Mouse (Mus musculus) bone marrow, adult 2 months (tissue): ENCODE results near the gene Fgf15. TPM values are rescaled to one million over a fixed set of nuclear protein-coding genes. Genes with fewer than 3 reads are reported as not detected.

Experiments
- H3K27ac ChIP-seq: fragments of 200-500 bp; 2 replicates; pipeline ENCODE4 v1.5.1; 2012; ENCODE audit warnings: low read depth, mild to moderate bottlenecking, control low read depth, inconsistent platforms, low read length; ENCODE audit not compliant: control insufficient read depth, poor library complexity, insufficient read depth
- H3K4me1 ChIP-seq: fragments of 200-500 bp; 2 replicates; pipeline ENCODE4 v1.6.1; 2011; ENCODE audit warnings: low read length; ENCODE audit not compliant: control insufficient read depth, insufficient read depth
- H3K4me3 ChIP-seq: fragments of 200-500 bp; replicated peaks from 2 replicates; pipeline ENCODE3; 2011; ENCODE audit warnings: mild to moderate bottlenecking, low read depth, low read length, control low read depth; ENCODE audit not compliant: control insufficient read depth
- CTCF ChIP-seq: fragments of 200-500 bp; IDR thresholded peaks from 2 replicates; pipeline ENCODE4 v1.5.1; 2011; ENCODE audit warnings: low read length, control low read depth; ENCODE audit not compliant: control insufficient read depth, insufficient read depth
- POLR2A ChIP-seq: fragments of 200-500 bp; IDR thresholded peaks from 2 replicates; pipeline ENCODE4 v1.6.1; 2011; ENCODE audit warnings: low read depth, mild to moderate bottlenecking, control low read depth, low read length, borderline replicate concordance; ENCODE audit not compliant: control insufficient read depth
- WGBS: fragments of 180-500 bp; shearing (Covaris S2); methylation state at CpG from one replicate; pipeline ENCODE4 v1.1.7; 2018; 5-methylcytosine and 5-hydroxymethylcytosine counted together
- polyA plus RNA-seq: library from polyadenylated mRNA; stranded (reverse); fragments of >200 nt; gene quantifications from 2 replicates; pipeline ENCODE4 v1.2.4, GENCODE M21; 2011; ENCODE audit warnings: low replicate concordance; ENCODE audit not compliant: missing spikeins, insufficient read depth, insufficient read length

The Fgf15 gene
- polyA plus RNA-seq, 1 experiment = not detected

DNA sequence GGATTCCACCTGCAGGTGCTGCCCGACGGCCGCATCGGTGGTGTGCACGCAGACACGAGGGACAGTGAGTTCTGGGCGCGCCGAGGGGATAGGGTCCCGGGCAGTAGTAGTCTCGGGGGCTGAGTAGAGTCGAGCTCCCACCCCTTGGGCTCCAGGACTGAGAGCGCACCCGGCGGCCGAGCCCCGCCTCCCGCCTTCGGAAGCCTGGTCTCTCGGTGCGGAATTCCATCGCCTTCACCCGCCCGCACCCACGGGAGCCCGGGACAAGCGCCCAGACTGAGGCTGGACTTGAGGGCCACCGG is 34.6 kb upstream of the Fgf15 start:
- Histone ChIP-seq H3K4me3 (no peak overlapping the region), H3K27ac (no peak overlapping the region), H3K4me1 (no peaks in the 10 kb centered on the region)
- TF ChIP-seq POLR2A = no peak
- TF ChIP-seq CTCF = no peak
- WGBS = 3% methylated on average over 28 of the region's 28 CpGs

DNA sequence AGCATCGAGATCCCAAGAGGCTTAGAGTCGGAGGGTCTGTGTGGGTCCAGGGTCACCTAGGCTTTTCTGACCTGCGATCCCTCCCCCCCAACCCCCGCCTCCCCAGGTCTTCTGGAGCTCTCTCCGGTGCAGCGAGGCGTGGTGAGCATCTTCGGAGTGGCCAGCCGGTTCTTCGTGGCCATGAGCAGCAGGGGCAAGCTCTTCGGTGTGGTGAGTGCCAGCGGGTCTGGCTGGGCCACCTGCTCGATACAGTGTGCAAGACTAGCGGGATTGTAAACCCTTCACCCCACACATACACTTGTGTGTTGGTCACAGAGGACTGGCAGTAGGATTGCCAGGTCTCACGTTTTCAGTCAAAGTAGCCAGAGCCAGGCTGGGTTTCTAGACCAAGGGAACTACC is 34.2 kb upstream of the Fgf15 start:
- 5% methylated on average over 15 of the region's 15 CpGs for WGBS
- H3K4me3 ChIP-seq = no peak overlapping the region
- TF ChIP-seq POLR2A = no peak
- no peak for TF ChIP-seq CTCF
- H3K27ac ChIP-seq = no peak overlapping the region
- H3K4me1 ChIP-seq = no peaks in the 10 kb centered on the region

DNA sequence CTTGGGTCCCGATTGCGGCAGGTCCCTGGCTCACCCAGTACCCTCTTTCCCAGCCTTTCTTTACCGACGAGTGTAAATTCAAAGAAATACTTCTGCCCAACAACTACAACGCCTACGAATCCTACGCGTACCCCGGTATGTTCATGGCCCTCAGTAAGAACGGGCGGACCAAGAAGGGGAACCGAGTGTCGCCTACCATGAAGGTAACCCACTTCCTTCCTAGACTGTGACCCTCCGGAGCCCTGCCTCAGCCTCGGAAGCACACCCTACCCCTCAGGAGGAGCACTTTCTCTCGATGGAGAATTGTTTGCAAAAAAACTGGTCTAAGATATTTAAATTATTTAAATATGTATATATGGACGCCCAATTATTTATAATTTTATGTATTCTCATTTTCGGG is 33.6 kb upstream of the Fgf15 start:
- Histone ChIP-seq H3K4me1 (no peaks in the 10 kb centered on the region), H3K27ac (no peak overlapping the region), H3K4me3 (no peak overlapping the region)
- no peak for TF ChIP-seq CTCF
- TF ChIP-seq POLR2A = no peak
- under 1% methylated on average over 18 of the region's 18 CpGs for WGBS

DNA sequence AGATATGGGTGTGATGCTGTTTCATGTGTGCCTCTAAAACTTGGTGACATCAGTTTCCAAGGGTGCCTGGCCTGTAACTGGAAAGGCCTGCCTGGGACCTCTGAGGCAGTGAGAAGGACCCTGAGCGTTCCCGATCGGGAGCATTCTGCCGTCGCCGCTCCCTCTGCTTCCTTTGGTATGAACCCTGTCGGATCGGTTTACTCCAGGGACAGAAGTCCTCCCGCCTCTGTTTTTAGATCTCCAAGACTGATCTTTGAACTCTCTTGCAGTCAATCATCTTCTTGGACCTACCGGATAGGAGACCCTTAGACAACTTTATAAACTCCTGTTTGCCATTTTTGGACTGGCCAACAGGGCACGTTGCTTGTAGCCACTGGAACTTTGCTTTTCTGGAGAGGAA is 33.1 kb upstream of the Fgf15 start:
- no peak overlapping the region for H3K27ac ChIP-seq
- no peak for TF ChIP-seq CTCF
- no peak for TF ChIP-seq POLR2A
- H3K4me3 ChIP-seq = no peak overlapping the region
- H3K4me1 ChIP-seq = no peaks in the 10 kb centered on the region
- WGBS = 12% methylated on average over 11 of the region's 11 CpGs

DNA sequence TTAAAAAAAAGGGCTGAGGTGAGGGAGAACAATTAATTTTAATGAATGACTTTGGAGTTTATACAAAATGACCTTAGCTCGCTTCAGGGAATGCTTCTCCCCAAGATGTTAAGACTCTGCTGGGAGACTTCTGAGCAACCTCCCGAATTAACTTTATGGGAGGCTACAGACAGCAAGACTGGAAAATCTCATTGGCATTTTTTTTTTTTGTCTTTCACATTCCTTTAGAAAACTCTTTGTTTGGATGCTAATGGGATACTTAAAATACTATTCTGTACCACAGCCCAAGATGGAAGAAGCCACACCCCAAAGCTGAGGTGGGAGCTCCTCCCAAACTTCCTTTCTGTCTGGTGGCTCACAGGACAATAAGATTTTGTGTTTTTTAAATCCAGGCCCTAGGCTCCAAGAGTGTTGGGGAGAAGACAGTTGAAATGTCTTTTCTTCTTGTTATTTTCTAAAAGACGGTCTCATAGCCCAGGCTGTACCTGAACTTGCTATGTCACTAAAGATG is 32.1 kb upstream of the Fgf15 start:
- H3K27ac ChIP-seq = no peak overlapping the region
- TF ChIP-seq CTCF (no peak), POLR2A (no peak)
- 73% methylated on average over 3 of the region's 3 CpGs for WGBS
- H3K4me1 ChIP-seq = no peaks in the 10 kb centered on the region
- H3K4me3 ChIP-seq = no peak overlapping the region

DNA sequence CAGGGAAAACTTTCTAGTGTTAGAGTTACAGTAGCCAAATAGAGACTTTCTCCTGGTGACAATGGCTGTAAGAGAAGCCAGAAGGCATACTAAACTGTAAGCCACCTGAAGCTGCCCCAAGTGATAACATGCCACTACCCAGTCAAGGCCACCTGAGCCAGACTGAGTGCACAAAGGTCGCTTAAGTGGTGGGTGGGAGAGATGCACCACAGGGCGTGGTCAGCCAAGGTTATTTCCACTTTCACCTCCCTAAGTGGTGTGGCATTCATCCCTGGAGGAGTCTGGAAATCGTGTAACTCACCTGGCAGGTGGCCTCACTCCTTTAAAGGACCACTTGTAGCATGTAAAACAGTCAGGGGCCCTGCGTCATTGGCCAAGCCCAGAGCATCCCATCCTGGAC is 29.2 kb upstream of the Fgf15 start:
- H3K4me1 ChIP-seq = no peaks in the 10 kb centered on the region
- no peak overlapping the region for H3K27ac ChIP-seq
- 63% methylated on average over 4 of the region's 4 CpGs for WGBS
- TF ChIP-seq POLR2A (no peak), CTCF (no peak)
- H3K4me3 ChIP-seq = no peak overlapping the region

DNA sequence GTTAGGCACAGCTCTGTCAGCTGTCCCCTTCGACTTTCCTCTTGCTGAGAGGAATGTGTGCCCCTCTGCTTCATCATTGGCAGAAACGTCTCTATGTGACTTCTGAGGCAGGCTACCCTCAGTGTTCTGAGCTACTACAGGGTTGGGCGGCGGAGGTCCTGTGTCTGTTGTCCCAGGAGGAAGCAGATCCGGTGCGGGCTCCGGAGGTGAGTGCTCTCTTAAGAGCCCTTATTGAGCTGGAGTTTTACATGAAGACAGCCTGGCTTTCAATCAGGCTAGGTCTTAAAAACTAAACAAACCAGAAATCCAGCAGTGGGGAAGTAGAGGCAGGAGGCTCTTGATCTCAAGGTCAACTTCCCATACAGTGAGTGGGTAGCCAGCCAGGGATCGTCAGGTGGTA is 28.7 kb upstream of the Fgf15 start:
- Histone ChIP-seq H3K4me1 (no peaks in the 10 kb centered on the region), H3K27ac (no peak overlapping the region), H3K4me3 (no peak overlapping the region)
- TF ChIP-seq CTCF = no peak
- TF ChIP-seq POLR2A = no peak
- WGBS = 81% methylated on average over 8 of the region's 8 CpGs

DNA sequence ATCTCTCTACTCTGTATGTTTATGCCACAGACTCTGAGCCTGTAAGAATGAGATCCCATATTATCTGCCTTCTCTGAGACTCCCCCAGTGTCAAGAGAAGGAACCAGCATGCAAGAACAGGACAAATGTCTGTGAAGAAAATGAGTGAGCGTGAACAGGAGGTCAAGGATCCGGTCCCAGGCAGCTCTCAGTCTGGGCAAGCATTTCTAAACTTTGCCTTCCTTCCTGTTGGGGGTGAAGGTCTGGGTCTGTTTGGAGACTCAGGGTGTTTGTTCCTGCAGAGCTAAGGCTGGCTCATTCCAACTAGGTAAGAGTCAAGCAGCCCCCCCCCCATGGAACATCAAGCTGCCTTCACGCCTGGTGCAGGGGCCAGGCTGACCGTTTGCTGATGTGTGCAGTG is 23.9 kb upstream of the Fgf15 start:
- TF ChIP-seq POLR2A (no peak), CTCF (no peak)
- WGBS = 34% methylated on average over 4 of the region's 4 CpGs
- Histone ChIP-seq H3K4me3 (no peak overlapping the region), H3K4me1 (no peaks in the 10 kb centered on the region), H3K27ac (no peak overlapping the region)

DNA sequence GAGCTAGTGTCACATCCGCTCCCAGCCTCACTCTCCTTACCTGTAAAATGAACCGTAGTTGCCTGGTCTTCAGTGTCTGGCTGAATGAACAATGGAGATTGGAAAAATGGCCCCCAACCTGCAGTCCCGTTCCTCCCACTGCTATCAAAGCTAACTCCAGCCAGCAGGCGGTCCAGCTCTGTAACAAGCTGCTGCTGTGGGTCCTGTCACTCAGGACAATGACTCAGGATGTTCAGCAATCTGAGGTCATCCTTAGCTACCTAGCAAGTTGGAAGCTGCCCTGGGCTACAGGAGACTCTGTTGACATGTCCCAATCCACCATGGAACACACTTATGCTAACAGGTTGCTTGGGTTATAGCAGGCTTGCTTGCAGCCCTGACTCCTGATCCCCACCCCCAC is 23.2 kb upstream of the Fgf15 start:
- WGBS = 82% methylated on average over 4 of the region's 4 CpGs
- TF ChIP-seq POLR2A (no peak), CTCF (no peak)
- Histone ChIP-seq H3K4me1 (no peaks in the 10 kb centered on the region), H3K4me3 (no peak overlapping the region), H3K27ac (no peak overlapping the region)
